Mouse (Mus musculus): ENCODE measurements at regions not wholly inside any gene's neighbourhood (a gene's known extent, or its start where the extent isn't known, plus 50 kb on each side); places are given as distances from the start of the nearest gene placed in this dataset.
A peak's percentile ranks its signal among the peaks of the same experiment; 100 is the strongest.

DNA sequence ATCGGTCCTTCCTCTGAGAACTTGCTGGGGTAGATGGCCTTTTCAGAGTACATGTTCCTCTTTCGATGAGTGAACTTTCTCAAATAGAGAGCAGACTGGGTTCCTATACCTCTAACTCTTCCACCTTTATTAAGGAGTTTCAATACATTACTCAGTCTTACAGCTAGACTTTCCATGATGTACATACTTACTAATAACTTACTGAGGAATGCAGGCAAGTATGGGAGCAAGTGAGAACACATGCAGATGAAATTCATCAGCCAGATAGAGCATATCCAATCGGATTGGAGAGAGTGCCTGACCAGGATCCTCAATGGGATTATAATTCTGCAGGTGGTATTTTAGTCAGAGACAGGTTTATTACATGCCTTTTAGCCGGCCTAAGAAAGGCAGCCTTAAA lies 292.2 kb upstream of the Large1 start:
- 62% methylated on average over 4 of the region's 4 CpGs for WGBS
- Histone ChIP-seq H3K4me2 (replicated peaks; ENCODE audit: low read depth, low read length, severe bottlenecking) (no peak overlapping the region), H3K9me3 (ENCODE audit: control insufficient read depth, low read length) (no peaks in the 10 kb centered on the region), H3K9ac (ENCODE audit: low read depth, low read length, severe bottlenecking) (no peak overlapping the region), H3K27ac (replicated peaks; ENCODE audit: low read depth, low read length) (no peak overlapping the region), H3K36me3 (ENCODE audit: control insufficient read depth, insufficient read depth, low read length) (no peaks in the 10 kb centered on the region), H3K27me3 (ENCODE audit: control insufficient read depth, insufficient read depth, low read length) (no peaks in the 10 kb centered on the region), H3K4me1 (ENCODE audit: control insufficient read depth, insufficient read depth, low read length) (no peaks in the 10 kb centered on the region), H3K4me3 (replicated peaks; ENCODE audit: low read length) (no peak overlapping the region)
- DNase-seq (ENCODE audit: low spot score) (peak; percentile 10), ATAC-seq (ENCODE audit: low FRiP score, low read depth) (peak; percentile 67)
- TF ChIP-seq POLR2A (IDR thresholded peaks at IDR 0.05; ENCODE audit: borderline replicate concordance, extremely low read depth, insufficient read depth, insufficient read length), result no peak

DNA sequence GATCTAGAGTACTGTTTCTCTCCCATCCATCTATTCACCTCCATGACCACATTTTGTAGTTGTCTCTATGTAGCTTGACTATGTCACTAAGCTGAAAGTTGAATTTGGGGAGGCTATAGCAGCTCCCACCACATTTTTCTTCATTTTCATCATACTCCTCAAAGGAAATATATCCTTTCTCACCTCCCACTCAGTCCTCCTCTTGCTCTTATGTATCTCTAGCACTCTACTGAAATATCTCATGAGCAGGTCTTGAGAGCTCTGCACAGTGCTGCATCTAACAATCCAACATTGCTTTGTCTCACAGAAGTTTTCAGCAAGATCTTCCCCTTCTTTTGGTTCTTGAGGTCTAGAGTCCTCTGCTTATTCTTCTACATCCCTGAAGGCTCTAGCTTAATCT lies 273.5 kb upstream of the Large1 start:
- TF ChIP-seq POLR2A (IDR thresholded peaks at IDR 0.05; ENCODE audit: borderline replicate concordance, extremely low read depth, insufficient read depth, insufficient read length), result no peak
- Histone ChIP-seq H3K27ac (replicated peaks; ENCODE audit: low read depth, low read length) (no peak overlapping the region), H3K36me3 (ENCODE audit: control insufficient read depth, insufficient read depth, low read length) (no peaks in the 10 kb centered on the region), H3K4me3 (replicated peaks; ENCODE audit: low read length) (no peak overlapping the region), H3K9me3 (ENCODE audit: control insufficient read depth, low read length) (no peaks in the 10 kb centered on the region), H3K27me3 (ENCODE audit: control insufficient read depth, insufficient read depth, low read length) (no peaks in the 10 kb centered on the region), H3K9ac (ENCODE audit: low read depth, low read length, severe bottlenecking) (no peak overlapping the region), H3K4me1 (ENCODE audit: control insufficient read depth, insufficient read depth, low read length) (no peaks in the 10 kb centered on the region), H3K4me2 (replicated peaks; ENCODE audit: low read depth, low read length, severe bottlenecking) (no peak overlapping the region)
- ATAC-seq (ENCODE audit: low FRiP score, low read depth) (no peak), DNase-seq (ENCODE audit: low spot score) (no peak)

DNA sequence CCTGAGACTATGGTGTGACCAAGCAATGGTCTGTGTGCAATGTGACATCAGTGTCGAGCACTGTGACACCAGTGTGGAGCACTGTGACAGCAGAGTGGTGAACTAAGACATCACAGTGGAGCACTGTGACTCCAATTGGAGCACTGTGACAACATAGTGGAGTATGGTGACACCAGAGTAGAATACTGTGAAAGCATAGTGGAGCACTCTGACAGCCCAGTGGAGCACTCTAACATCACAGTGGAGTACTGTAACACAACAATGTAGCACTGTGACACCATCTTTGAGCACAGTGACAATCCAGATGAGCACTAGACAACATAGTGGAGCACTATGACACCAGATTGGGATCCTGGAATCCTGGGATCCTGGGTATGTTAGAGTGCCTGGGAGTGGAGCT lies 265.6 kb upstream of the Large1 start:
- H3K4me2 ChIP-seq (replicated peaks; ENCODE audit: low read depth, low read length, severe bottlenecking), result no peak overlapping the region
- 84% methylated on average over 1 of the region's 1 CpGs for WGBS
- ATAC-seq (ENCODE audit: low FRiP score, low read depth) (no peak; the same call in 1 of the 2 replicates), DNase-seq (ENCODE audit: low spot score) (no peak)
- no peaks in the 10 kb centered on the region for H3K27me3 ChIP-seq (ENCODE audit: control insufficient read depth, insufficient read depth, low read length)
- H3K27ac ChIP-seq (replicated peaks; ENCODE audit: low read depth, low read length), result no peak overlapping the region
- peaks cover 5% of the 10 kb centered on the region; the same call in 1 of the 2 replicates for H3K9me3 ChIP-seq (ENCODE audit: control insufficient read depth, low read length)
- H3K9ac ChIP-seq (ENCODE audit: low read depth, low read length, severe bottlenecking), result no peak overlapping the region
- H3K4me3 ChIP-seq (replicated peaks; ENCODE audit: low read length), result no peak overlapping the region
- no peaks in the 10 kb centered on the region for H3K4me1 ChIP-seq (ENCODE audit: control insufficient read depth, insufficient read depth, low read length)
- no peaks in the 10 kb centered on the region for H3K36me3 ChIP-seq (ENCODE audit: control insufficient read depth, insufficient read depth, low read length)
- no peak for TF ChIP-seq POLR2A (IDR thresholded peaks at IDR 0.05; ENCODE audit: borderline replicate concordance, extremely low read depth, insufficient read depth, insufficient read length)

DNA sequence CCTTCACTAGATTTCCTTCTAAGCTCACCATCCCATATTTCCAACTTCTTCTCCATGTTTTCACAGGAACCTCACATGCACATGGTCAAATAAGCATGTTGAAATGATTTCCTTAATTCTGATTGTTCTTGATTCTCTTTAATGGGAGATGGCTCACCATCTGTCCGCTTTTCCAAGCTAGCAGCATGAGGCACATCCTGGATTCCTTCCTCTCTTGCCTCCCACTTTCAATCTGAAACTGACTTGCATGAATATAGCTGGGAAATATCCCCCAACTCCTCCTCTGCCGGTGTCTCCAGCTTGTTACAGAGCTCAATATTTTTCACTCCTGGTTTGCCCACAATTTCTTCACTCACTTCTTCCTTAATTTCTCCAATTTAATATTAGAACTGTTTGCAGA lies 261.3 kb upstream of the Large1 start:
- DNase-seq (ENCODE audit: low spot score) (no peak), ATAC-seq (ENCODE audit: low FRiP score, low read depth) (no peak)
- Histone ChIP-seq H3K4me3 (replicated peaks; ENCODE audit: low read length) (no peak overlapping the region), H3K27me3 (ENCODE audit: control insufficient read depth, insufficient read depth, low read length) (no peaks in the 10 kb centered on the region), H3K9me3 (ENCODE audit: control insufficient read depth, low read length) (peaks cover 5% of the 10 kb centered on the region; the same call in 1 of the 2 replicates), H3K27ac (replicated peaks; ENCODE audit: low read depth, low read length) (no peak overlapping the region), H3K36me3 (ENCODE audit: control insufficient read depth, insufficient read depth, low read length) (no peaks in the 10 kb centered on the region), H3K4me1 (ENCODE audit: control insufficient read depth, insufficient read depth, low read length) (no peaks in the 10 kb centered on the region), H3K9ac (ENCODE audit: low read depth, low read length, severe bottlenecking) (no peak overlapping the region), H3K4me2 (replicated peaks; ENCODE audit: low read depth, low read length, severe bottlenecking) (no peak overlapping the region)
- TF ChIP-seq POLR2A (IDR thresholded peaks at IDR 0.05; ENCODE audit: borderline replicate concordance, extremely low read depth, insufficient read depth, insufficient read length), result no peak
- 81% methylated on average over 2 of the region's 2 CpGs for WGBS

DNA sequence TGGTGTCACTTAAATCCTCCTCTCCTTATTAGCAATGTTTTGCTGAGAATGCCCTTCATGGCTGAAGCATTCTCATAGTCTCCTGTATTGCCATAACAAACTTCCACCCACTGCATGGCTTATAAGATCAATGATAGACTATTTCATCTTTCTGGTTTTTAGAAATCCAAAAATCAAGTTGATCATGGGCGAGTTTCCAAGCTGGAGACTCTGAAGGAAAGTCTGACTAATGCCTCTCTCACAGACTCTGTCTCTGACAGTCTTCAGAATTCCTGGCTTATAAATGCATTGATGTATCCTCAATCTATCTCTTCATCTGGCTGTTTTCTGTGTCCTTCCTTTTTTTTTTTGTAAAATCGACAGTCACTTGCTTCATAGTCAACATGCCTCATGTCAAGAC lies 260.8 kb upstream of the Large1 start:
- Histone ChIP-seq H3K9ac (ENCODE audit: low read depth, low read length, severe bottlenecking) (no peak overlapping the region), H3K27me3 (ENCODE audit: control insufficient read depth, insufficient read depth, low read length) (no peaks in the 10 kb centered on the region), H3K36me3 (ENCODE audit: control insufficient read depth, insufficient read depth, low read length) (no peaks in the 10 kb centered on the region), H3K4me2 (replicated peaks; ENCODE audit: low read depth, low read length, severe bottlenecking) (no peak overlapping the region), H3K4me3 (replicated peaks; ENCODE audit: low read length) (no peak overlapping the region), H3K9me3 (ENCODE audit: control insufficient read depth, low read length) (peaks cover 4% of the 10 kb centered on the region; the same call in 1 of the 2 replicates), H3K4me1 (ENCODE audit: control insufficient read depth, insufficient read depth, low read length) (no peaks in the 10 kb centered on the region), H3K27ac (replicated peaks; ENCODE audit: low read depth, low read length) (no peak overlapping the region)
- no peak for DNase-seq (ENCODE audit: low spot score)
- TF ChIP-seq POLR2A (IDR thresholded peaks at IDR 0.05; ENCODE audit: borderline replicate concordance, extremely low read depth, insufficient read depth, insufficient read length), result no peak
- WGBS, result 67% methylated on average over 2 of the region's 2 CpGs
- ATAC-seq (ENCODE audit: low FRiP score, low read depth), result no peak

DNA sequence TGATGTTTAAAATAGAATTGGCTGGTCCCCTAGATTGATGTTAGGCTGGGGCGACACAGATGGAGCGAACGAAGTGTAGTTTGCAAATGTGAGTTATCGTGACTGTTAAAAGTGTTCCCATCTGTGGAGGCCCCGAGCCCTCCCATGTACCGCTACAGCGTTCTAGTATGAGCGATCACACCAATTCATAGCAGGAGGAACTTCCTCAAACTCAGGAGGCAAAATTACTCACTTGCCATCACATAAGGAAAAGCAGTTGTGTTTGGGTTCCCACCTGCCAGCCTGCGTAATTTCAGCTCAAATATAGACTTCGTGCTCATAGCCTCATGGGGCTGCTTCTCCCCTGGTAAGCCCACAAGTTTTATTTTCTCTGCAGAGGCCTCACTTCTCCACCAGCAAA lies 258.2 kb upstream of the Large1 start:
- no peak for ATAC-seq (ENCODE audit: low FRiP score, low read depth)
- TF ChIP-seq POLR2A (IDR thresholded peaks at IDR 0.05; ENCODE audit: borderline replicate concordance, extremely low read depth, insufficient read depth, insufficient read length), result no peak
- Histone ChIP-seq H3K36me3 (ENCODE audit: control insufficient read depth, insufficient read depth, low read length) (no peaks in the 10 kb centered on the region), H3K4me3 (replicated peaks; ENCODE audit: low read length) (no peak overlapping the region), H3K27me3 (ENCODE audit: control insufficient read depth, insufficient read depth, low read length) (no peaks in the 10 kb centered on the region), H3K4me2 (replicated peaks; ENCODE audit: low read depth, low read length, severe bottlenecking) (no peak overlapping the region), H3K9me3 (ENCODE audit: control insufficient read depth, low read length) (no peaks in the 10 kb centered on the region), H3K4me1 (ENCODE audit: control insufficient read depth, insufficient read depth, low read length) (no peaks in the 10 kb centered on the region), H3K9ac (ENCODE audit: low read depth, low read length, severe bottlenecking) (no peak overlapping the region), H3K27ac (replicated peaks; ENCODE audit: low read depth, low read length) (no peak overlapping the region)
- 84% methylated on average over 10 of the region's 10 CpGs for WGBS
- no peak for DNase-seq (ENCODE audit: low spot score)
